Mouse (Mus musculus): ENCODE measurements at regions not wholly inside any gene's neighbourhood (a gene's known extent, or its start where the extent isn't known, plus 50 kb on each side); places are given as distances from the start of the nearest gene placed in this dataset.

DNA sequence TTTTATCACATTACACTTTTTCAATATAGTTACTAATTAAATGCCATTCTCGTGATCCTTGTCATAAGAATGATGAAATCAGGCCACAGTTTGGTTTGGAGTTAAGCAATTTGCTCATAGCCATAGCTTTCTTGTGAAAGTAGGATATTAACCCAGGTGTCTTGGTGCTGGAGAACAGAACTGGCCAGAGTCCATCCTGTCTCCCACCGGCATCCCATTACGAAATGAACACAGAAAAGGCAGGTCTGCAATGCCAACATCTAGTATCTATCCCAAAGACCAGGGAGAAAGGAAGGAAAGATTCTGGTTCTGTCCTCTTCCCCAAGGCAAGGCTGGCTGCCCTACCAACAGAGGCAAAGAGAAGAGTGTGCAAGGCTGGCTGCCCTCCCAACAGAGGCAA, 61.6 kb upstream of the Avpr1a start:
- DNase-seq = no peak

DNA sequence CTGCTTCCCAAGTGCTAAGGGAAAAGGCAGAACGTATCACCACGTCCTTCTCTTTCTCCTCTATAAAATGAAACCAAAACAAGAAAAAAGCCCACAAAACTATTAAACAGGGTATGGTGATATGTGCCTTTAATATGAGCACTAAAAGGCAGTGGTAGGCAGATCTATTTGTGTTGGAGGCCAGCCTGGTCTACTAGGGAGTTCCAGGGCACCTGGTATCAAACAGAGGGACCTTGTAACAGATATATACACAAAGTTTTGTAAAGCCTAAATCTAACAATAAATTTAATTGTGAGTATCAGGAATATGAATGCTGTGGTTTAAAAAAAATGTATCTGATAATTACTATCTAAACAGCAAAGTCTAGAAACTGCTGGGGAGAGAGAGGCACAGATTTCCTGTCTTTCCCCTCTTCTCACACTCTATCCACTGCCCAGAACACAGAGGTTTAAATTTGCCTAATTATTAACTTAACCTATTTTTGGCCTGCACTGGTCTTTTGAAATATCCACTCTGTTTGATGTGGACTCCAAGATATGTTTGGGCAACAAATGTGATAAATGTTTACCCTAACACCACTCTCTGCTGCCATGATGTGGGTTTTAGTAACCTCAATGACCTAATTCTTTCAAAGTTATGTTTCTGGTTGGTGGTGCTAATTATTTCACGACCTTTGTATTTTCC, 68.5 kb upstream of the Avpr1a start:
- DNase-seq = no peak

DNA sequence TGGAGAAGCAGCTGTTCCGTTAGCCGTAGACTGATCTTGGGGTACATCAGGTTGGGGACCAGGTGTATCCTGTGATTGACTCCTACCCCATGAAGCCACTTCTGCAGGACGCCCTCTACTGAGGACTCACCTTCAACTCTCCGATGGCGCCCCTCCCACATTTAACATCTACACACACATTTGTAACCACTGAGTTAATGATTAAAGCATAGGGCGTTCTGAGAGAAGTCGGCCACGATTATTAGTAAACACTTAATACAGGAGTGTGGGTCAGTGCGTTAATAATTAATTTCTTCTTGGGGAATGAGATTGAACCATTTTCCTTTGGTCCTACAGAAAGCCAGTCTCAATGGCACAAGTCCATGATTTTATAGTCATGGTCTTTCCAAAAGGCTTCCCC, 105.0 kb upstream of the Avpr1a start:
- no peak for DNase-seq

DNA sequence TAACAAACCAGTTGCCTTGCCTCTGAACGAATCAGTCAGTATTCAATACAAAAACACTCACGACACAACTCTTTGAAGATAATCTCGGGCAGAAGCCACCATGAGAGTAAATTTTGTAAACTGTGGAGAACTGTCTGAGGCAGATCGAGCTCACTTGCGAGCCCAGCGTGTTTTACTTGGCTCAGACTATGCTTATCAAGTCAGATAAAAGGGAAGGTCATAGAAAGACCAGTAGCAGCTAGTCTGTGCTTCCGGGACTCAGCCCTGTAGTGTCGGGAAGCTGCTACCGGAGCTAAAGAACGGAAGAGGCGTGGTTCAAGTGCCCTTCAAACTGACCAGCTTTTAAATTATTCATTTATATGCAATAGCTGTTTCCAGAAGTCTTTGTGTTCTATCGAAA, 105.9 kb upstream of the Avpr1a start:
- no peak for DNase-seq

DNA sequence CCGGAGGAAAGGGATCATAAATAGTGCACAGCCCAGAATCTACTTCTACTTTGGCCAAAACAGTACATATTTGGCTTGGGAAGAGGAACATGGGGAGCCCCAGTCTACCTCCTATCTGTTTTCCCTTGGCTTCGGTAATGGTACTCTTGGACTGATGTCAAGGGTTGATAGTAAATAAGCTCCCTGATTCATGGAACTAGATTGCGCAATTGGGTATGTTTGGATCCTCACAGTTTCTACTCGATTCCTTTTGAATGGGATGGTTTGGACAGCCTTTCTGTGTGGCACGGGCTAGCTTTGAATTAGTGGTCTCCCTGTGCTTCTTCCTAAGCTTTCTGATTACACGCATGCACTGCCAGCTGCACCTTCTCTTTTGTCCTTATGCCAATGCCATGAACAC, 121.4 kb upstream of the Avpr1a start:
- no peak for DNase-seq

DNA sequence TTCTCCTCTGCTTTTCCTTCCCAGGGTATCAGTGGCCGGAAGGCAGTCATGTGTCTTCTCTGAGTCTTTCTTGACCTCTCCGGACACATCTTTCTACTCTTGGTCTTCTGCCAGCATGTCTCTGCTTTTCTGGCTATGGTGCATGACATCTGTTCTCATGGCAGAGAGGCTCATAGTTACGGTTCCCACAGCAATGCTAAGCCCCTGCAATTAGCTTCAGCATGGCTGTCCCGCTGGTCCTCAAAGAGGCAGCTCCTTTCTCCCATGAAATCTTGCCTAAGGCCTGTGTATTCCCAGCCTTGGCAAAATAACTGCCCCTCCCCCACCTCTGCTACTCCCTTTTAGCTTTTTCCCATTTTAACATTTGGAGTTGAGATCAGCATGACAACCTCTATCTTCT, 129.4 kb upstream of the Avpr1a start:
- DNase-seq = peak; percentile 22 to 29

DNA sequence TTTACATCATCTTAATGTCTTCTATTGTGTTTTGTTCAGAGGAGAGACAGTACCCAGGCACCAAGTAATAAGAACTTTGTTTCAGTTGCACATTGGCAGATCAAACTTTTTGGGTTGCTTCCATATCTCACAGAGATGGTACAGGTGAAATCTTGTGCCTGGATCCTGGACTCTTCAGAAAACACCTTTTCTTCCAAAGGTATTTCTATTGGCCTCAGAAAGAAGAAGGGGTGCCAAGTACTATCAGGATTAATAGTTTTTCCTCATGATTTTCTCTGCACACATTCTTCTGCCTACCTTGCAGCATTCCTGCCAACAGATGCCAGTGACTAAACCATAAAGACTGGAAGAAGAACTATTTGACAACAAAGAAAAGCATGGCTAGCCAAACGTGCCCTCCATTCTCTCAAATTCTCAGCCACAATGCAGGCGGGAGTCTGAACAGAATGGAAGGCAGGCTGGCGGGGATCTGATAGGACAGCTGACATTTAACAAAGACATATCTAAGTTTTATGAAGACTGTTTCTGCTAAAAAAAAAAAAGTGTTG, 137.6 kb upstream of the Avpr1a start:
- DNase-seq = no peak

DNA sequence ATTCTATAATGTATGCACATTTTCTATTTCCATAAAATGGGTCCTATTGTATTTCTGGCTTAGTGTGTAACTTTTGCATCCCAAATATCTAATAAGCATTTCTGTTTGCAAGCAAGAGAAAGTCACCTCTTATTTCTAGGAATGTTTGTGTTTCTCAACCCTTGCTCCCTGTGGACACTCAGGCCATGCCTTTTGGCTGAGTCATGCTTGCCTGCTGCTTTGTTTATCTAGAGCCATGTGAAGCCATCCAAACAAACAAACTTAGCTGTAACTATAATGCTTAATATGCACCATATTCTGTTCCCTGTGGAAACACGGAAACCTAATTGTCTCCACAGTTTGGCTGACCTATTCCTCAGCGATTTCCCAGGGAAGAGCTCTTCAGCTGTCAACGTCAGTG, 139.6 kb upstream of the Avpr1a start:
- DNase-seq = no peak

DNA sequence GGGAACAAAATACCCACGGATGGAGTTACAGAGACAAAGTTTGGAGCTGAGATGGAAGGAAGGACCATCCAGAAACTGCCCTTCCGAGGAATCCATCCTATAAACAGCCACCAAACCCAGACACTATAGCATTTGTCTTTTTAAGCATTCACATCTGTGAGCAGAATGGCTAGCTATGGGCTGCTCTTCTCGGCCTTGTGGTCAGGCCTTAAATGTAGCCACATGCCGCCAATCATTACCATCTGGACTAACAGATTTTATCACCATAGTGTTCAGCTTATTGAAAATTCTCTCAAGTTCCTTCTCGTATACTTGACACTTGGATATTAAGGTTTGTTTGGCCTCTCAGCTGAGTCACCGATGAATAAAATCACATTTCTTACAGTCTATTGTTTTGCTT, 146.0 kb upstream of the Avpr1a start:
- DNase-seq = no peak

DNA sequence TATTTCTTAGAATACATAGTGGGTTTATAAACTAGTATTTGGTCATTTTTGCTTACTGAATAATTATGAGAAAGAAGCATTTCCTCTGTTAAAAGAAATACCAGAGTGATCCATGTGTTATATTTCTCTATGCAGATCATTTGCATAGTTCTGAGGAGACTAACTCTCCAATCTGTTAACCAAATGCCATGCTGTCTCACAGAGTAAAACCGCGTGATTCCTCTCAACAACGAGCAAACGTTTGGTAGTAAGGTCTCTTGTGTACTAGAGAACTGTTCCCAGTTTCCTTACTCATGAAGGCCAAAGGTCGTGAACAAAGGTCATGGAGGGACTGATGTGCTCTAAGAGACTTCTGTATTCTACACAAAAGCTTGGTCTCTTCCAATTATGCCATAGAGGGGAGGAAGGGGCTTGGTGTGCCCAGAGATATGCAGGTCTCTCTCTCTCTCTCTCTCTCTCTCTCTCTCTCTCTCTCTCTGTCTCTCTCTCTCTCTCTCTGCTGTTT, 152.3 kb upstream of the Avpr1a start:
- no peak for DNase-seq

DNA sequence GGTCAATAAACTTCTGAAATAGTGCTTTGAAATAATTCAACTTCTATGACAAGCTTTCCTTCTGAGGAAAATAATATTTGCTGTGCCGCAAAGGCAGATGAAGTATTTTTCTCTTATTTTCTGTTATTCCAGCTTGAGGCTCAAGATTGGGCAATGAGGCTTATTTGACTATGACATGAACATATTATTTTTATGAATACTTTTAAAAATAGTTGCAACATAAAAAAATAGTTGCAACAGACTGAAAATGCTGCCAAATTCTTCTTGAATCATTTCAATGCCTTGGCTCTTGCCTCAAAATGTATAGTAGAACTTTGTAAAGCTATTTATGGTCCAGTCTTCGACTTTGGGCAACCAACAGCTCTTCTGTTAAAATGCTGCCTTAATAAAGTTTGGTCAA, 156.7 kb upstream of the Avpr1a start:
- DNase-seq = no peak

DNA sequence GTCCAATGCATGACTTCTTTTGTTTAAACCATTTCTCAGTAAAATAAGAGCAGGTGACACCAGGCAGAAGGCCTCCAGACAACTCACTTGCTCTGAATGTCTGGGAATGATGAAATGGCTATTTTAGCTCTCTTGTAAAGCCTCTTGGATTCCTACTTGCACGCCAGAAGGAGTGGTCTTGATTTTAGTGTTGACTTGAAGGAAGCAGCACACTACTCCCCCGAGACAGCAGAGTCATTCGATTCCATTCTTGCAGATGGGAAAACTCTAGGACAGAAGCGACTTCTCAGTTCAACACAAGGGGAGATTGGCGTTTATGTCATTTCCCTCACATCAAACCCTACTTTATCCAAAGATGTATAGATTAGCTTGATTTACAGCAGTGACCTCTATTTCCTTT, 157.2 kb upstream of the Avpr1a start:
- DNase-seq = no peak

DNA sequence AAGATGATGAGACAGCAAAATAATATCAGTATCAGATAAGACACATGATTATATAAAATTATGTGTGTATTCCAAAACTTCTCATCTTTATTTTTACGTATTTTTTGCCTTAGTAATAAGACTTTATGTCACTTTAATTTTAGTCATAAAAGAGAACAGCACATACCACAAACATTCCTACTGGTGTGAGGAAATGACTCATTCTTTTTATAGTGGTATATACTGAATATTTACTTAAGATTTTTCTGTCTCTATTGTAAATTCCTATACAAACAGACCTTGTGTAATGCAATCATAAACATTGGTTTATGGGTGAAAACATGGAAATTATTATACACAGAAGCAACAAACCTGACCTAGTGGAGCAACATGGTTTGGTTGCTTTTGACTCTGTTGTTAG, 173.4 kb upstream of the Avpr1a start:
- DNase-seq = no peak

DNA sequence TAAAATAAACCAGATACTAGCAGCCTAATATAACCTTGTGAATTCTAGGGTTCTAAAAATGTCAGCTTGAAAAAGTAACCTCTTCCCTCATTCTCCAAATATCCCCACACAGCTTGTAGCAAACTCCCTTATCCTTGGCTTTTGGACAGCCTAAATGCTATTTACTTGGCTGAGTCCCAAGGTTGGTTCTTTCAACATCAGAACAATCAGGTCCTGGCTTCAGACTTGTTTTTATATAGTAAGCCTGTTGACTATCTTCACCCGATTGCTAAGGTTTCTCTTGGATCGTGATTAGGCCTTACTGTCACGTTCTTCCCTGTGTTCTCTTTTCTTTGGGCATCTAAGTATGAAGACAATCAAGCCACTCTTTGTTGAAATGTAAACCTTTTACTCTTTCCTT, 174.1 kb upstream of the Avpr1a start:
- DNase-seq = no peak

DNA sequence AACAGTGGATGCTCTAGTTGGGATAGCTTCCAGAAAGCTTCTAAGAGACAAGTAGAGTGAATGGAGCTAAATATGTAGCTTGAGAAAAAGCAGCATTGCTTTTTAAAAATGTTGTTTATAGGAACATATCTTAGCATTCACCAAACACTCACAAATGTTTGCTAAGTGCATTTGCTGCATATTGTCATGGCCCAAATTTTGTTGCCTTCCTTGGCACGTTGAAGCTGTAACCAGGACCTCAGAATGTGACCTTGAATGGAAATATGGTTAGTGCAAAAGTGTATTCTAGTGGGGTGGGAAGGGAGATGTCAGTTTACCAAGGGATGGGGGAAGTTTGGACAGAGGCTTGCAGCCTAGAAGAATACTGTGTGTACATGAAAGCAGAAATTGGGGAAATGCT, 166.9 kb upstream of the Rxylt1 start:
- no peak for DNase-seq

DNA sequence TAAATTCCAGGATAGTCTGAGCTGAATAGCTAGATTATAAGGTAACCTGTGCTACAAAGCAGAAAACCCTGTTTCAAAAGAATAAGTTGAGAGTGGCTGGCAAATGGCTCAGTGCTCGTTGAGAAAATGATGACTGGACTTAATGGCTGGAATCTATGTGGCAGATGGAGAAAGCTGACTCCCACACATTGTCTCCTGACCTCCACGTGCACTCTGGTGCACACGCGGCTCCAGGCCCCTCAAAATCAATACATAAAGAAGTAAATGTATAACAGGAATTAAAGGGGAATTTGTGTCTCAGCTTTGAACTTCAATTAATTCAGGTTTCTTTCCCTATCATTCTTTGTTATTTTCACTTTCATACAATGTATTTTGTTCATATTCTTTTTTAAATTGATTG, 162.2 kb upstream of the Rxylt1 start:
- no peak for DNase-seq

DNA sequence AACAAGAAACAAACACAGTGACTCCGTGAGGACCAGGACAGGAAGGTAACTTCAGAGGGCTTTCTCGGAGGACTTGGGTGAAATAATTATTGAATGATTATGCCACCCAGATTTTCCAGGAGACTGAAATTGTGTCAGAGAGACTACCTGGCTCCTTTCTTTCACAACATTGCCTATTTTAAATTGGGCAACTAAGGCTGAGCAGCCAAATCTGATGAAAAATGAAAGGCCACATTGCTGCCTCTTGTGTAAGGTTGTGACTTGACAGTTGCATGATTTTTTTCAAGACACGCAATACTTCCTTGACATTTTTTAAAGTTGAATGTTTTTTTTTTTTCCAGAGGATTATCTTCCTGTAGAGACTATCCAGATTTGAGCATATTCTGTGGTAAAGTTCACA, 161.5 kb upstream of the Rxylt1 start:
- DNase-seq = no peak

DNA sequence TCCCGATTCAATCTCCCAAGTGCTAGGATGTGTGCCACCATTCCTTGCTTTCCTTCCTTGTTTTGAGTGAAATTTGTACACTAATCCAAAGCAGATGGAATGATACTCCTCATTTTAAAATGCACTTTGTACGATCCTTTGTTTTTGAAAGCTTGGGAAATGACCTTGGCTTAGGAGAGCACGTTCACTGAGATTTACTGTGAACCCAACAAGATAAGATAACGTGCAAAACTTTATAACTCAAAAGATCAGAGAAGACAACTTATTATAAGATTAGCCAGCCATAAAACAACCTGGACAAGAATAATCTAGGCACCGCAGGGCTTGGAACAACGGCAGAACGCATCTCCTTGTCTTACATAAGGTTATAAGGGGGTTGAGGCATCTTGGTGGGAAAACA, 134.6 kb upstream of the Rxylt1 start:
- no peak for DNase-seq

DNA sequence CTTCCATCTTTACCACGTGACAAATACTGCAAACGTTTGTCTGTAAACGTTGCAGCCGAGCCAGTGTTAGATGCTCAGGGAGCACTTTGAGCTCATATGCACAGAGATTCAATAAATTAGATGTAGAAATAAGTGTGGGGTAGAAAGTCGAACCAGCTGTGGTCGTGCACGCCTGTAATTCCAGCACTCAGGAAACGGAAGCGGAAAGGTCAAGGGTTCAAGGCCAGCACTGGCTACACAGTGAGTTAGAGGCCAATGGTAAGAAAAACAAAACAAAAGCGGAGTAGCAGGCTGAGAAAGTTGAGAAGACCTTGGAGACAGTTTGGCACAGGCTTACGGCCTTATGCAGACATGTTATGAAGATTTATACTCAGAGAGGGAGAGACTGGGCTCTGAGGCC, 133.6 kb upstream of the Rxylt1 start:
- no peak for DNase-seq

DNA sequence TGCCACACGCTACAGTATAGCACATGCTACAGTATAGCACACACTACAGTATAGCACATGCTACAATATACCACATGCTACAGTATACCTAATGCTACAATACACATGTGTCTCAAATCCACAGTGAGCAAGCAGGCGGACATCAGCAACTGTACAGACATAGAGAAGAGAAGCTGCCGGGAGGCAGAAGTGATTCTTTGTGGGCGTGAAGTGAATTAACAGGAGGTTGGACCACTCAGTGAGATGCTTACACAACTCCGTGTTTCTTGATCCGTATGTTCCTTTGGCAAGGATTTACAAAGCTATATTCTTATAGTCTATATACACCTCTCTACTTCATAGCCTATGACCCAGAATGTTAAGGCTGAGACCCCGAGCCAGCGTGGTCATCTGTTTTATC, 128.5 kb upstream of the Rxylt1 start:
- no peak for DNase-seq

DNA sequence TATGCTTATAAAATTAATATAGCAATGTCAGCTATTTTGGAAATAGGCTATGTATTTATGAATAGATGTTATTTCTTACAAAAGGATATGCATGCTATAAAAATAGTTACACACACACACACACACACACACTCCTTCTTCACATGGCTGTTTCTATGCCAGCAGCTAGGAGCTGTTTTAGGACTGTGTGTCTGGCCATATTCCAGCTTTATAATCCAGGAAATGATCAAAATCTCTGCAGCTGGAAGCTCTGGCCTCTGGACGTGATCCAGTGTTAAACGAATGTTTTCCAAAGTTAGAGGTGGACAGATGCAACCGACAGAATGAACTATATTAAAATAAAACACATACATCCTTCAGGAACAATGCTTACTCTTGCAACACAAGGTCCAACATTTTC, 125.9 kb upstream of the Rxylt1 start:
- no peak for DNase-seq

DNA sequence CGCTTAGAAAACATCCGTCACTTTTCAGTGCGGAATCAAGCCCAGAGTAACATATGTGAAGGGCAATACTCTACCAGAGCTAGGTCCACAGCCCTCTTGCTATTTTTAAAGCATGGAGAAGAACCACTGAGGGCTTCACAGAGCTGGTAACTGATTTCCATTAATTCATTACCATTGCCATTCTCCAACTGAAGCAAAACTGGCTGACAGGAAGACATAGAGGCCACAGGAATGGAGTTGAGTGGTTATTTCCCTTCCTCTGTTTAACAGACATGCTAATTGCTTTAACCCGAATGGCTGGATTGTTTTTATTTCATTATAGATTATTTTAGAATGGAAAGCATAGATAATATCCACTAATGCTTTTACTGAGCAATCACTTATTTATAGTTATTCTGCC, 120.4 kb upstream of the Rxylt1 start:
- no peak for DNase-seq

DNA sequence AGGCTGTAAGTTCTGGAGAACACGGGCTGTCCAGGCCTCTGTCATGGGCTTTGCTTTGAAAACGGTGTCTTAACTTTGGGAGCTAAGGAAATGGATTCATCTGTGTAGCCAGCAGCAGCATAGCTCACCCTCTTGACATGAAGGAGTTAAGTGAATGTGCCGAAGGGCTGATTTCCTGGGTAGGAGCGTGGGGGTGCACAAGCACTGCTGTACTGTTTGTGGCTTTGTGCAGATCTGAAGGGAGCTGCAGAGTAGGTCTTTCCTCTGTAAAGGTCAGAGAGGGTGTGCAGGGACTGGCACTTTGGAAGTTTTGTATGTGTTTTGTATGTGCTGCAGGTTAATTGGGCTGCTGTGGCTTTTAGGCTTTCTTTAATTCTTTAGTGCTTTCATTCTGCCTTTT, 102.6 kb upstream of the Rxylt1 start:
- DNase-seq = no peak

DNA sequence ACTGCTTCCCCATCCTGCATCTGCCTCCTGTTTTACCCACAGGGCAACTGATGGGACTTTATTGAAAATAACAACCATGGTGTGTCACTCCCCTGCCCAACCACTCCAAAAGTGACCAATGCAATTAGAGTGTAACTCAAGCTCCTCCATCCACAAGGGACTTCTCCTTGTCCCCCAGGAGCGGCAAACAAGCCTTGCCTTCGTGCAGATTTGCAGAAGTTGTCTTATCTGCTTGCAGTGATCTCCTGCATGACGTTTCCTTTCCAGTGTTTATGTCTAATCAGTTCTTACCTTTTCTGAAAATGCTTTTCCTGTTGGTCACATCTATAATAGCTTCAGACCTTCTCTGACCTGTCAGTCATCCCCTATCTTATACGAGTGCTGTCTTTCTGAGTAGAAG, 100.5 kb upstream of the Rxylt1 start:
- DNase-seq = no peak

DNA sequence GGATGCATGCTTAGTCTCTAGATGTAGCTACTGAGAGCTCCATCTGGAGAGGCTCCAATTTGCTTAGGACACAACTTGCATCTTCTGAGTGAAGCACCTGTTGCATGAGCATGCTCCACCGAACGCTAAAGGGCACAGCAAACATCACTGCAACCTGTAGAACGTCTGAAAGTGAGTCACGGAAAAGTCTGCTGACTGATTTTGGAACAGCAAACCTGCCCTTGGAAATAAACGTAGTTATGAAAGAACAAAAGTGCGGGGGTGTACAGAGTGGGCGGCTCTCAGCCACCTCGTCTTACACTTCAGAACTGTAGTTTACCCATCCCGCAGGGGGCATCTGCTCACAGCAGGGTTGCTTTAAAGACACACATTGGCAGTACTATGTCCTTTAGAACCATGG, 97.0 kb upstream of the Rxylt1 start:
- no peak for DNase-seq

Measured in cerebellum, postnatal 25 days (tissue).